Mouse (Mus musculus) MEL (cell line): ENCODE results near the gene Map1b. TPM values are rescaled to one million over a fixed set of nuclear protein-coding genes. Genes with fewer than 3 reads are reported as not detected.

Source experiments
- DNase-seq: peaks from one replicate; pipeline ENCODE4 v3.0.0; 2011; ENCODE audit warnings: low read depth, low spot score
- H3K27ac ChIP-seq: 2 replicates; pipeline ENCODE4 v1.5.1; 2012; ENCODE audit warnings: low read depth, mild to moderate bottlenecking, control low read depth, low read length, moderate library complexity; ENCODE audit not compliant: control insufficient read depth
- H3K27me3 ChIP-seq, 2 experiments: fragments of 150-350 bp in 1 of 2; sonication (generic) in 1 of 2; 2 replicates each; pipeline ENCODE4 v1.6.1; 2012; ENCODE audit warnings: low read length in 2 of 2, mild to moderate bottlenecking in 2 of 2, improper control_type of control experiment in 1 of 2, moderate library complexity in 1 of 2; ENCODE audit not compliant: insufficient read depth in 2 of 2, control insufficient read depth in 1 of 2
- H3K36me3 ChIP-seq, 2 experiments: 2 replicates each; pipeline ENCODE4 v1.6.1; 2012 to 2014; ENCODE audit warnings: low read length in 2 of 2, improper control_type of control experiment in 1 of 2, inconsistent platforms in 1 of 2, mild to moderate bottlenecking in 1 of 2; ENCODE audit not compliant: insufficient read depth in 2 of 2, control insufficient read depth in 1 of 2
- H3K4me1 ChIP-seq, 2 experiments: fragments of 150-350 bp in 1 of 2; sonication (generic) in 1 of 2; 2 replicates each; pipeline ENCODE4 v1.6.1; 2012; ENCODE audit warnings: low read length in 2 of 2, improper control_type of control experiment in 1 of 2, mild to moderate bottlenecking in 1 of 2; ENCODE audit not compliant: insufficient read depth in 2 of 2, control insufficient read depth in 1 of 2
- H3K4me3 ChIP-seq, 2 experiments: fragments of 150-350 bp in 1 of 2; sonication (generic) in 1 of 2; 2 replicates each; pipeline ENCODE4 v1.5.1; 2012; ENCODE audit warnings: low read depth in 2 of 2, low read length in 2 of 2, mild to moderate bottlenecking in 2 of 2, moderate library complexity in 2 of 2, control low read depth in 1 of 2, improper control_type of control experiment in 1 of 2; ENCODE audit not compliant: control insufficient read depth in 1 of 2, insufficient read depth in 1 of 2
- H3K79me2 ChIP-seq: 2 replicates; pipeline ENCODE4 v1.6.1; 2012; ENCODE audit warnings: mild to moderate bottlenecking, low read length, moderate library complexity; ENCODE audit not compliant: control insufficient read depth, poor library complexity, insufficient read depth
- H3K9ac ChIP-seq: 2 replicates; pipeline ENCODE4 v1.6.1; 2012; ENCODE audit warnings: low read depth, mild to moderate bottlenecking, control low read depth, low read length, moderate library complexity; ENCODE audit not compliant: control insufficient read depth, poor library complexity, severe bottlenecking
- H3K9me3 ChIP-seq: fragments of 150-350 bp; sonication (generic); replicated peaks from 2 replicates; pipeline ENCODE4 v1.6.1; 2012; ENCODE audit warnings: mild to moderate bottlenecking, low read length, improper control_type of control experiment, moderate library complexity; ENCODE audit not compliant: insufficient read depth
- BHLHE40 ChIP-seq: IDR thresholded peaks from 2 replicates; pipeline ENCODE4 v1.6.1; 2012; ENCODE audit warnings: low read depth, mild to moderate bottlenecking, inconsistent platforms, low read length, improper control_type of control experiment, borderline replicate concordance
- CHD2 ChIP-seq: IDR thresholded peaks from 2 replicates; pipeline ENCODE4 v1.6.1; 2011; ENCODE audit warnings: low read length, improper control_type of control experiment
- CTCF ChIP-seq, 3 experiments: IDR thresholded peaks in 2 of 3; conservative IDR thresholded peaks in 1 of 3; 2 replicates each; pipeline ENCODE4 v1.5.1; 2011 to 2012; ENCODE audit warnings: low read length in 3 of 3, low read depth in 2 of 3, mild to moderate bottlenecking in 2 of 3, improper control_type of control experiment in 1 of 3, inconsistent platforms in 1 of 3, mixed read lengths in 1 of 3, moderate library complexity in 1 of 3; ENCODE audit not compliant: control insufficient read depth in 1 of 3, insufficient read depth in 1 of 3, poor library complexity in 1 of 3, severe bottlenecking in 1 of 3
- ELF1 ChIP-seq: IDR thresholded peaks from 2 replicates; pipeline ENCODE4 v1.6.1; 2014; ENCODE audit warnings: low read depth, mild to moderate bottlenecking, inconsistent platforms, low read length, improper control_type of control experiment, moderate library complexity
- GABPA ChIP-seq: IDR thresholded peaks from 2 replicates; pipeline ENCODE4 v1.6.1; 2012; ENCODE audit warnings: low read depth, mild to moderate bottlenecking, inconsistent platforms, low read length, improper control_type of control experiment, moderate library complexity
- HCFC1 ChIP-seq: IDR thresholded peaks from 2 replicates; pipeline ENCODE4 v1.6.1; 2012; ENCODE audit warnings: low read depth, mild to moderate bottlenecking, inconsistent platforms, low read length, improper control_type of control experiment, moderate library complexity
- JUND ChIP-seq: IDR thresholded peaks from 2 replicates; pipeline ENCODE4 v1.6.1; 2011; ENCODE audit warnings: low read depth, mild to moderate bottlenecking, improper control_type of control experiment, low read length
- MAX ChIP-seq: IDR thresholded peaks from 2 replicates; pipeline ENCODE4 v1.6.1; 2011; ENCODE audit warnings: low read length, improper control_type of control experiment
- MXI1 ChIP-seq: IDR thresholded peaks from 2 replicates; pipeline ENCODE4 v1.6.1; 2011; ENCODE audit warnings: mild to moderate bottlenecking, low read depth, low read length, improper control_type of control experiment
- MYB ChIP-seq: IDR thresholded peaks from 2 replicates; pipeline ENCODE4 v1.6.1; 2011; ENCODE audit warnings: mild to moderate bottlenecking, low read depth, low read length, improper control_type of control experiment
- MYC ChIP-seq: IDR thresholded peaks from 2 replicates; pipeline ENCODE4 v1.6.1; 2011; ENCODE audit warnings: low read depth, mild to moderate bottlenecking, low read length, improper control_type of control experiment, moderate library complexity
- NRF1 ChIP-seq: IDR thresholded peaks from 2 replicates; pipeline ENCODE4 v1.6.1; 2014; ENCODE audit warnings: low read depth, mild to moderate bottlenecking, inconsistent platforms, low read length, improper control_type of control experiment, moderate library complexity; ENCODE audit not compliant: poor library complexity, insufficient read depth, severe bottlenecking
- POLR2AphosphoS2 ChIP-seq: IDR thresholded peaks from 2 replicates; pipeline ENCODE4 v1.6.1; 2011; ENCODE audit warnings: low read length, improper control_type of control experiment
- RAD21 ChIP-seq: IDR thresholded peaks from 2 replicates; pipeline ENCODE4 v1.6.1; 2011; ENCODE audit warnings: mild to moderate bottlenecking, low read depth, low read length, improper control_type of control experiment
- SIN3A ChIP-seq: IDR thresholded peaks from 2 replicates; pipeline ENCODE4 v1.6.1; 2012; ENCODE audit warnings: low read length, improper control_type of control experiment, inconsistent platforms
- SMC3 ChIP-seq: IDR thresholded peaks from 2 replicates; pipeline ENCODE4 v1.6.1; 2011; ENCODE audit warnings: low read depth, low read length, improper control_type of control experiment
- TAL1 ChIP-seq: IDR thresholded peaks from 2 replicates; pipeline ENCODE4 v1.6.1; 2012; ENCODE audit warnings: mild to moderate bottlenecking, inconsistent platforms, low read length, moderate library complexity, mixed read lengths
- TBP ChIP-seq: IDR thresholded peaks from 2 replicates; pipeline ENCODE4 v1.8.0; 2011; ENCODE audit warnings: low read depth, low read length, improper control_type of control experiment
- UBTF ChIP-seq: IDR thresholded peaks from 2 replicates; pipeline ENCODE4 v1.6.1; 2012; ENCODE audit warnings: low read depth, mild to moderate bottlenecking, inconsistent platforms, low read length, improper control_type of control experiment, moderate library complexity, borderline replicate concordance; ENCODE audit not compliant: insufficient read depth
- USF1 ChIP-seq: IDR thresholded peaks from 2 replicates; pipeline ENCODE4 v1.6.1; 2014; ENCODE audit warnings: low read depth, mild to moderate bottlenecking, inconsistent platforms, low read length, improper control_type of control experiment, moderate library complexity
- USF2 ChIP-seq, 2 experiments: IDR thresholded peaks; 2 replicates each; pipeline ENCODE4 v1.6.1; 2011 to 2012; ENCODE audit warnings: improper control_type of control experiment in 2 of 2, low read length in 2 of 2, borderline replicate concordance in 1 of 2, inconsistent platforms in 1 of 2, low read depth in 1 of 2, mild to moderate bottlenecking in 1 of 2; ENCODE audit not compliant: insufficient read depth in 1 of 2
- ZKSCAN1 ChIP-seq: IDR thresholded peaks from 2 replicates; pipeline ENCODE4 v1.6.1; 2012; ENCODE audit warnings: low read depth, mild to moderate bottlenecking, inconsistent platforms, low read length, improper control_type of control experiment, moderate library complexity
- ZMIZ1 ChIP-seq: IDR thresholded peaks from 2 replicates; pipeline ENCODE4 v1.6.1; 2012; ENCODE audit warnings: low read depth, mild to moderate bottlenecking, inconsistent platforms, low read length, improper control_type of control experiment, moderate library complexity
- polyA plus RNA-seq, 2 experiments: library from polyadenylated mRNA; stranded (reverse) in 1 of 2; unstranded in 1 of 2; fragments of >175 nt in 1 of 2; fragments of >200 nt in 1 of 2; gene quantifications; 2 replicates each; pipeline versions ENCODE4 v1.2.1 to v1.2.4; 2012; ENCODE audit warnings: low replicate concordance in 2 of 2, low read depth in 1 of 2; ENCODE audit not compliant: insufficient read length in 2 of 2, insufficient read depth in 1 of 2, missing spikeins in 1 of 2
- total RNA-seq: library from RNA; depleted of rRNA; stranded (reverse); fragments of 300-350 nt; gene quantifications from 2 replicates; pipeline ENCODE4 v1.2.3, GENCODE M21; 2012

Map1b gene
- total and polyA plus RNA-seq, 3 experiments, result not detected

- Histone ChIP-seq H3K4me1 (no peaks in the 10 kb centered on the region), H3K79me2 (no peaks in the 10 kb centered on the region), H3K36me3 (no peaks in the 10 kb centered on the region), H3K4me3 (no peak overlapping the region), H3K9ac (no peak overlapping the region), H3K27me3 (no peaks in the 10 kb centered on the region), H3K9me3 (no peaks in the 10 kb centered on the region), H3K27ac (no peak overlapping the region)
- no peak for DNase-seq
- no peak for TF ChIP-seq MAX
- TF ChIP-seq USF2 (IDR thresholded peaks at IDR 0.05; ENCODE audit: borderline replicate concordance in 1 of 2, insufficient read depth in 1 of 2, low read depth in 1 of 2, low read length in 2 of 2), result no peak
- TF ChIP-seq NRF1, result no peak
- TF ChIP-seq CTCF (IDR thresholded peaks at IDR 0.05 in 2 of 3, conservative IDR thresholded peaks at IDR 0.05 in 1 of 3; ENCODE audit: control insufficient read depth in 1 of 3, insufficient read depth in 1 of 3, low read depth in 2 of 3, low read length in 3 of 3, poor library complexity in 1 of 3, severe bottlenecking in 1 of 3), result no peak
Measured at GRCm38 (mm10) chr13:99474108-99474507, 42.2 kb downstream of the Map1b start.

GRCm38 (mm10) chr13:99472028-99472427, 44.3 kb downstream of the Map1b start:
- H3K79me2 ChIP-seq, result no peaks in the 10 kb centered on the region
- no peaks in the 10 kb centered on the region for H3K9me3 ChIP-seq
- TF ChIP-seq ZKSCAN1 (no peak), TAL1 (no peak)
- H3K27ac ChIP-seq, result no peak overlapping the region
- DNase-seq, result no peak
- H3K4me1 ChIP-seq, result no peaks in the 10 kb centered on the region
- H3K27me3 ChIP-seq, result no peaks in the 10 kb centered on the region
- no peak overlapping the region for H3K9ac ChIP-seq
- no peaks in the 10 kb centered on the region for H3K36me3 ChIP-seq
- no peak overlapping the region for H3K4me3 ChIP-seq

- no peaks in the 10 kb centered on the region for H3K79me2 ChIP-seq
- H3K4me1 ChIP-seq, result no peaks in the 10 kb centered on the region
- H3K27me3 ChIP-seq, result no peaks in the 10 kb centered on the region
- no peak overlapping the region for H3K27ac ChIP-seq
- H3K4me3 ChIP-seq, result no peak overlapping the region
- DNase-seq, result no peak
- H3K36me3 ChIP-seq, result no peaks in the 10 kb centered on the region
- no peak overlapping the region for H3K9ac ChIP-seq
- no peaks in the 10 kb centered on the region for H3K9me3 ChIP-seq
- TF ChIP-seq UBTF (no peak), CHD2 (no peak), POLR2AphosphoS2 (no peak), JUND (no peak), MXI1 (no peak), USF1 (no peak), BHLHE40 (no peak), MAX (no peak), TBP (no peak), SIN3A (no peak), RAD21 (no peak), SMC3 (no peak), ELF1 (no peak), ZMIZ1 (no peak), GABPA (no peak), CTCF (IDR thresholded peaks at IDR 0.05 in 2 of 3, conservative IDR thresholded peaks at IDR 0.05 in 1 of 3; ENCODE audit: control insufficient read depth in 1 of 3, insufficient read depth in 1 of 3, low read depth in 2 of 3, low read length in 3 of 3, poor library complexity in 1 of 3, severe bottlenecking in 1 of 3) (no peak), ZKSCAN1 (no peak), MYB (no peak), HCFC1 (no peak), MYC (no peak)
- TF ChIP-seq, all 39 proteins: peak for 0
Measured at GRCm38 (mm10) chr13:99470084-99470483, 46.3 kb downstream of the Map1b start.
